Mouse (Mus musculus): ENCODE measurements around the gene Map4k1.

DNA sequence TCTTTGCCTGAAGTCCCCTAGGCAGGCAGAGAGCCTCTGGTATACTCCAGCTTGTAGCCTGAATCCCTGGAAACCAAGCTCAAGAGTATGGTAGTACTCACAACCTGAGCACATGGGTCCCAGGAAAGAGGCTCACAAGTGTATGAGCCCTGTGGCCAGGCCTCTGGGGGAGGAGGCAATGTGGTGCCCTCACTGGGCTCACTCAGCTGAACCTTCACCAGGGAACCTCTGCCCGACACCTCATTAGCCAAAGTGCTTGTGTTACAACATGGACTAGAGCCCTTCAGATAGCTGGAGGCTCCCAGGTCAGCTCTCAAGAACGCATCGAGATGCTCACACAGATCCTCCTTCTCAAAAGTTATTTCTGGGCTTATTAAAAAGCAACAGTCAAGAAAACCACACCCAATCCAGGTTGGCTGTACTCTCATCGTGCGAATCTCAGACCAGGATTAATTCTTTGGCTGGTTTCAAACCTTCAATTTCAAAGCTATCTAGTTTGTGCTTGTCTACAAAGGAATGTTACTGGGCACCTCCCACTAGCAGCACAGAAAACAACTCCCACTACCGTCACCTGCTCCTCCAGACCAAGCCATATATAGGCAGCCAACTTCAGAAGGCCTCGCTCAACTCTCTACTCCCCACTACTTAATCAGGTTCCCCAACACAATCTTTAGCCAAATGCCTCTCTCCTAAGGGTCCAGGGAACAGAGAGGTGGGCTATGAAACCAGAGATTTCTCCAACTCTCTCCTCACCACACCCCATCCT lies 42.2 kb upstream of the Map4k1 start:
- TF ChIP-seq GATA1 (IDR thresholded peaks at IDR 0.05; ENCODE audit: low read length) (no peak), TAL1 (IDR thresholded peaks at IDR 0.05; ENCODE audit: low read length) (no peak)
